ENCODE assay signal across 17 mouse cellular contexts in genomic region chr6:37138816-37139215, GRCm38 (mm10).
"Had no signal": no experiment of that assay in that cellular context is flagged by ENCODE, and none has a peak within 500 bp of the region (broad histone marks: within the 10 kb centered on the region; RNA-seq: fewer than 3 reads in every experiment).

No protein-coding gene starts in this region.

- DNase-seq: retina, postnatal 1 day; right cerebral cortex, adult 18-20 months; right cerebral cortex, postnatal 14 days; right cerebral cortex, postnatal 25 days; right cerebral cortex, postnatal 4 days; spleen, adult 18-20 months; thymus, adult 18-20 months; thymus, adult 2 months; thymus, postnatal 14 days; thymus, postnatal 25 days; thymus, postnatal 36 days; thymus, postnatal 4 days had no signal

- H3K4me1 ChIP-seq: neural tube, embryonic 12.5 days had no signal

- H3K9me3 ChIP-seq: neural tube, embryonic 12.5 days; neural tube, embryonic 13.5 days; neural tube, embryonic 15.5 days; stomach, embryonic 15.5 days had no signal

- H3K4me2 ChIP-seq: neural tube, embryonic 12.5 days; neural tube, embryonic 13.5 days; neural tube, embryonic 15.5 days; stomach, embryonic 15.5 days had no signal

- H3K9ac ChIP-seq: neural tube, embryonic 12.5 days; neural tube, embryonic 13.5 days; neural tube, embryonic 15.5 days; stomach, embryonic 15.5 days had no signal

- H3K27me3 ChIP-seq: neural tube, embryonic 12.5 days; neural tube, embryonic 13.5 days; neural tube, embryonic 15.5 days; stomach, embryonic 15.5 days had no signal

- H3K4me3 ChIP-seq: neural tube, embryonic 12.5 days; neural tube, embryonic 13.5 days; neural tube, embryonic 15.5 days; stomach, embryonic 15.5 days had no signal

- H3K36me3 ChIP-seq: neural tube, embryonic 12.5 days; neural tube, embryonic 13.5 days; neural tube, embryonic 15.5 days; stomach, embryonic 15.5 days had no signal

- H3K27ac ChIP-seq: neural tube, embryonic 12.5 days; neural tube, embryonic 13.5 days; neural tube, embryonic 15.5 days; stomach, embryonic 15.5 days; stomach, postnatal 0 days had no signal
